Mouse (Mus musculus): ENCODE results near the gene Grin3b. TPM values are rescaled to one million over a fixed set of nuclear protein-coding genes. Genes with fewer than 3 reads are reported as not detected.
A peak's percentile ranks its signal among the peaks of the same experiment; 100 is the strongest.

Gene Grin3b
- under 1 TPM; 0.14 to 0.16 TPM for total RNA-seq (2021)
- long read RNA-seq, experiment 1: 0 reads
- long read RNA-seq, experiment 2: 0 reads

DNA sequence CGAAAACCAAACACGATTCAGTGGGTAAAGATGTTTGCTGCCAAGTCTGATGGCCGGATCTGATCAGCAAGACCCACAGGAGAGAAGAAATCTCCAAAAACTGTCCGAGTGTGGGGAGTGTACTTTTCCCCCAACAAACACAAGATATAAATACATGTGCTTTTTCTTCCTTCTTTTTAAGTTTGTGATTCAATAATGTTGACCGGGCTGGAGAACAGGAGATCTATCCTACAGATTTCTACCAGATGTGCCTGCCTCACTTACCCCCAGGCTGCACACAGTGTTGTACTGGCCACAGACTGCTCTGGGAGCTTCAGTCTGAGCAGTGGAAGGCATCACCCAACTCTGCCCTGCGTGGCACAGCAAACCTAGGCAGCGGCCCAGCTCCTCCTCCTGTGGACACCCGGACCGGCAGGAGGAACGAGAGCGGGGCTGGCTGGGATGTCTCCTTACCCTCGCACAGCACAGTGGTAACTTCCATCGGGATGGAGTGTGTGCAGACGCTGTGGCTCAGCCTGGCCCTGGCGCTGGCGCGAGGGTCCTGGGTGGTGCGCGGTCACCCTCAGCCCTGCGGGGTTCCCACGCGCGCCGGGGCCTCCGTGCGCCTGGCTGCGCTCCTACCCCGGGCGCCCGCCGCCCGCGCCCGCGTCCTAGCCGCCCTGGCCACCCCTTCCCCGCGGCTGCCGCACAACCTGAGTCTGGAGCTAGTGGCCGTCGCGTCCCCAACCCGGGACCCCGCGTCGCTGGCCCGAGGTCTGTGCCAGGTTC lies at the start of gene Grin3b:
TSS of gene Grin3b (plus strand) at position 301 of the 768 bp plus-strand sequence.
- no peak for DNase-seq (ENCODE audit: low spot score in 2 of 2)

DNA sequence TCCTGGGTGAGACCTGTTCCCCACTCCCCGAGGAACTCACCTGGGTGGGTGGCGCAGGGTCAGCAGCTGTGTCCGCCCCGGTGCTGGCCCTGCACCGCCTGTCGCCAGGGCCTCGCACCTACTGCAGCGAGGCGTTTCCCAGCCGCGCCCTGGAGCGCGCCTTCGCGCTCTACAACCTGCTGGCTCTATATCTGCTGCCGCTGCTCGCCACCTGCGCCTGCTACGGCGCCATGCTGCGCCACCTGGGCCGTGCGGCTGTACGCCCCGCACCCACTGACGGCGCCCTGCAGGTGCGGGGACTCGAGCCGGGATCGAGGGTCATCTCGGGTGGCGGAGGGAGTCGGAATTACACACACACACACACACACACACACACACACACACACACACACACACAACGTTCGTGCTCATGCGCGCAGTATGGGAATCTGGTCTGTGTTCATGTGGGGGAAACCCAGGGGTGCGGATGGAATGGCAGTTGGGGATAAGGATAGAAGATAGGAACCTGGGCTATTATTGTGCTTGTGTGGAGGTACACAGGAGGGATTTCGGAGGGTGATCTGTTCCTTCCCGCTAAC lies 49.5 kb upstream of the Grin3b start, which contains the start of gene R3hdm4:
TSS of gene R3hdm4 (minus strand) at position 251 of the 578 bp plus-strand sequence.
- DNase-seq (ENCODE audit: low spot score in 2 of 2): no peak

DNA sequence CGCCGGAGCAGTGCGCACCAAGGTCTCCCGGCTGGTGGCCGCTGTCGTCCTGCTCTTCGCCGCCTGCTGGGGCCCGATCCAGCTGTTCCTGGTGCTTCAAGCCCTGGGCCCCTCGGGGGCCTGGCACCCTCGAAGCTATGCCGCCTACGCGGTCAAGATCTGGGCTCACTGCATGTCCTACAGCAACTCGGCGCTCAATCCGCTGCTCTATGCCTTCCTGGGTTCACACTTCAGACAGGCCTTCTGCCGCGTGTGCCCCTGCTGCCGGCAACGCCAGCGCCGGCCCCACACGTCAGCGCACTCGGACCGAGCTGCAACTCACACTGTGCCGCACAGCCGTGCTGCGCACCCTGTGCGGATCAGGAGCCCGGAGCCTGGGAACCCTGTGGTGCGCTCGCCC lies 48.9 kb upstream of the Grin3b start:
- no peak for DNase-seq (ENCODE audit: low spot score in 2 of 2)

DNA sequence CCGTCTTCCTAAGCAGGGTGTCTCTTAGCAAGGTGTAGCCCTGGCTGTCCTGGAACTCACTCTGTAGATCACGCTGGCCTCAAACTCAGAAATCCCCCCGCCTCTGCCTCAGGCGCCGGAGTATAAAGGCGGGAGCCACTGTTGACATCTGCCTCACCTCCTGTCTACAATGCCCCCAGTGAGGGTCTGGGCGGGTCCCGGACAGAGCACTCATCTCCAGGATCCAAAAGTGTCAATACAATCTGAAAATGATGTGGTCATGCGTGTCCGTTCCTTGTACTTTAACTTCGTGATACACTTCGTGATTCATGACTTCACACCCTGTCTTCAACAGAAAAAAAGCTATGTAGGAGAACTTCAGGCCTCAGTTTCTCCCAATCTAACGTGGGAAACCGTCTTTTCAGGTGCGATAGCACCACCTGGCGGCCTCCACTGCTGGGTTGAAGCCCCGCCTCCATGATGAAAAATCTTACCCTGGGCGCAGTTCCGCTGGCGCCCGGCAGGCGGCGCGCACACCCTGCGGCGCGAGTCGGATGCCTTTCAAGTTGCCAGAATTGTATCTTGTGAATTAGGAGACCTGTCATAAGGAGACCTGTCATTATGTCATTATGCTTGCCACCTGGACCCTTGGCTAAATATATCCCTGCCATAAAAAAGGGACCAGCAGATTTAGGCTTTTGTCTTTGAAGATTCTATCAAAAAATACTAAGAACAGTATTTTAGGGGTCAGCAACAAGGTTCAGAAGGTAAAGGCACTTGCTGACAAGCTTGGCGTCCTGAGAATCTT lies 45.3 kb upstream of the Grin3b start:
- DNase-seq (ENCODE audit: low spot score in 2 of 2): peak; percentile 94 to 97

DNA sequence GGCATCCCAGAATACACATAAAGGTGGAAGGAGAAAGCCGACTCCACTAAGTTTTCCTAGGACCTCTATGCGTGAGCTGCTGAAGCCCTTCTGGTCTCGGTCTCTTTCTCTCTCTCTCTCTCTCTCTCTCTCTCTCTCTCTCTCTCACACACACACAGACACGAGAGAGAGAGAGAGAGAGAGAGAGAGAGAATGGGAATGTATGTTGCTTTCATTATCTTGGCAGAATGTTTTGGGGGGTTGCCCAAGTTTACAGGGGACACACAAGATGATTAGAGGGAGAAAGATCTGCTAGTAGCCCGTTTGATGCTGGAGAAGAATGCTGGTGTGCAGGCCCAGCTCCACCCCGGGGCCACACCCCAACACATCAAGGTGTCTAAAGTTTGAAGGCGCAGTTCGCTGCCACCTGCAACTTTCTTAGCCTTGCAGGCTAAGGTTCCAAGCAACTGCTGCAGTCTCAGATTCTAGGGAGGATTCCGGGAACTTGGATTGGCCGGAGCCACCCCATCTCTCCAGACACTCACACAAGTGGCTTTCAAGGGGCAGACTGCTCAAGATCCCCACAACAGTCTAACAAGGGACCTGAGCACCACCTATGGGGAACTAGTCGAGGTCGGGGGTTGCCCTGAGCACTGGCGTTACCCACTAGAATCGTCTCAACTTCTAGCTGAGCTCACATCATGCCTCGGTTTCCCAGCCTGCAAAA lies 44.6 kb upstream of the Grin3b start:
- no peak for DNase-seq (ENCODE audit: low spot score in 2 of 2)

DNA sequence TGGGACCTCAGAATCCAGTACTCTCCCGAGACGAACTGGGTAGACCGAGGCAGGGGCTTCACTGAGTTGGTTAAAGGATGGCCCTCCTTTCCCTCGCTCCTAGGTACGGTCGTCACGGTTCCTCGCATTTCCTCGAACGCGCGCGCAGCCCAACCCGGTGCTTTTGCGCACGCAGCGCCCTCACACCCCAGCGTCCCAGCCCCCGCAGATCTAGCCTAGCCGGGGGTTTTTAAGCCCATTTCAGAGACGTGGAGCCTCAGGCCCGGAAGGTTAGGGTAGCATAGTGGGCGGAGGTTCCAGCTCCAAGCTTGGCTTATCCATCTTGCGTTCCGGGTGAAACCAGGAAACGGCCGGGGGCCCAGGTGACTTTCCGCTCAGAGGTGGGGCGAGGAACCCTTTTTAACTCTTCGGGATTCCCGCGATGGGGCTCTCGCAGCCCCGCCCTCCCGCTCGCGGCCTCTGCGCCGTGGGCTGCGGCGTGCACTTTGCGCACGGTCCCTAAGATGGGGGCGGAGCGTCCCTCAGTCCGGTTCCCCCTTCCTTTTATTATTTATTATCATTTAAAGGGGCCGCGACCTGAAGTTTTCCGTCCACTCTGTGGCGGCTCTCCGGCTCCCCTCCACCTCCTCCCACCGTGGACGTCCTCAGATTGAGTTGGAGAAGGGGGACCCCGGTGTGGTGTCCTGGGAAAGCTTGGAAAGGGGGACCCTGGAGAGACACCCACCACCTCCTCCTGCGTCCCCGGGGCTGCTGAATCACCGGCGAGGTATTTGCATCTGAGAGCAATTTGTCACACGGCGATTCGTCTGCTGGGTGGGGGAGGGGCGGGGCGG lies 43.8 kb upstream of the Grin3b start, which contains the start of gene Arid3a:
TSS of gene Arid3a (plus strand) at position 553 of the 833 bp plus-strand sequence.
- DNase-seq (ENCODE audit: low spot score in 2 of 2): peak; percentile 84 to 90

DNA sequence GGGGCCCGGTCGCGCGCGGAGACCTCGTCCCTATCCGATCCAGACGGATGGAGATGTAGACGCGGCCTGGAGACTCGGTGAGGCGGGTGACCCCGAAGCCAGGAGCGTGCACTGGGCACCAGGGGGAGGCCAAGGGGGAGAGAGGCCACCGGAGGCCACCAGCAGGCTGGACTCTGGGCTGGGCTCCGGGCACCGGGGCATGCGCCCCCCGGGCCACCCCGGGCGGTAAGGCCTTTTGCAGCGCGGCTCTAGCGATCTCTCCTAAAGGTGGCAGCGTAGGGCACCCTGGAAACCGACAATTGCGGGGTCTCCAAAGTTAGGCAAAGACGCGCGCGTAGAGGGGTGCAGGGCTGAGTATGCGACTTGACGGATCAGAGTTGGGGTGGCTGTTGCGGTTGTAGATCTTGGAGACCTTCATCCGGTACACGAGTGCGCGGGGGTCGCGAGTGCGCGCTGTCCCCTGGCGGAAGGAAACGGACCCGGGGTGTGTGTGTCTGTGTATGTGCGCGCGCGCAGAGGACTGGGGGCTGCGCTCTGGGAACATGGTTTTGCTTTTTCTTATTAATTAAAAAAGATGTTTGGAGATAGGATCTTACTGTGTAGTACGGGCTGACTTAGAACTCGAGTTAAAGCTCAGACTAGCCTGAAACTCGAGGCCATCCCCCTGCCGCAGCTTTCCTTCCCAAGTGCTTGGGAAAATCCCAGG lies 43.0 kb upstream of the Grin3b start:
- peak in 1 of 2 experiments; percentile 45 for DNase-seq (ENCODE audit: low spot score in 2 of 2)

DNA sequence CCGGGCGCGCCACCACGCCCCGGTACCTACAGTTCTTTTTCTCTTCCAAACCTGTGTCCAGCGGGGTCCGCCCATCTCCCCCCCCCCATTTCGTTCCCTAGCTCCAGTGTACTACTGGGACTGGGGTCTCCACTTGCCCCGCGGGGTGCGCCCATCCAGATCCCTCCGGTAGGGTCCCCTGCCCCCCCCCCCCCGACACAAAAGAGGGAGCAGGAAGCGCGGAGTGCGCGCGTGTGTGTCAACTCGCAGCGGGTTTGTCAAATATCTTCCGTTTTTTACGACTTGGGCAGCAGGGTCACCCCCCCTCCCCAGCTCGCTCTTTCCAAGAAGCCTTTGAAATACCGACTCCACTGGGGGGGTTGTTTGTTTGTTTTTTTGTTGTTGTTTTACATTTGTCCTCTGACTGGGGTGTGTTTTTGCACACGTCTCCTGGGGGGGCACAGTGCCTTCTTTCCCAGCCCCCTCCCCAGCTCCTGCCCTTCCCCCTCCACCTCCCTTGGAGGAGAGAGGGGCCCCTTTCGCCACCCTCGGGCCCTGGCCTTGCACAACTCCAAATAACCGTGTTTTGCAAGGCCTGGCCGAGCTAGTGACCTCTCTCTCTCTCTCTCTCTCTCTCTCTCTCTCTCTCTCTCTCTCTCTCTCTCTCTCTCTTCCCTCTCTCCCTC lies 42.4 kb upstream of the Grin3b start:
- no peak for DNase-seq (ENCODE audit: low spot score in 2 of 2)

DNA sequence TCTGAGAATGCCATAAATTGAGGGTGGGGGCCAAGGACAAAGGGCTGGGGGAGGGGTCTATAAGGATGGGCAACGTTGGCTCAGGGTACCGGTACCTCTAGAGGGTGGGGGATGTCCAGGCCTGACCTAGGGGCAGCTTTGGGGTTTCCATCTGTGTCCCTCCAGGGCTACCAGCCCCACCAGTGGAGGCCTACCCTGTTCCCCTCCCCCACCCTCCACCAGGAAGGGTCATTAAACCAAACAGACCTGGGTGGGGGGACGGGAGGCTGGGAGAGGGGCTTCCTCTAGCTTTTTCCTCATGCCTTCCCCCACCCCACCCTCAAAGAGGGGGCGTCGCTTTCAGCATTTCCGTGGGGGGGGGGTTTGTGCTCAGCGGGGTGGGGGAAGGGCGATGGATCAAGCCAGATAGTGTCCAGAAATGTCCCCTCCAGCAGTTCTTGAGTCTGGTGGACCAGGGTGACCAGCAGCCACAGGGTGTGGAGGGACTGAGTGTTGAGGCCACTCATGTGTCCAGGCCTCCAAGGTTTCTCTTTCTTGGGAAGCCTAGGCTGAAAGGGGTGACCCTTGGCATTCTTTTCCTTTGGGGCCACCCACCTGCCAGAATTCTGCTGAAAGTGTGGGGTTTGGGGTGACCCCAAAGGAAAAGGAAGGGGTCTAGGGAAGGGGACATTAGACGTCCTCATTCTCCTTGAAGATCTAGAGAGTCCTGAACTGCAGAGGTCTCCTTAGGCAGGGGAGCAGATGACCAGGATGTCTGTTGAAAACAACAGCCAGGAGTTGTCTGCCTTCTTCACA lies 41.4 kb upstream of the Grin3b start:
- DNase-seq (ENCODE audit: low spot score in 2 of 2): no peak

DNA sequence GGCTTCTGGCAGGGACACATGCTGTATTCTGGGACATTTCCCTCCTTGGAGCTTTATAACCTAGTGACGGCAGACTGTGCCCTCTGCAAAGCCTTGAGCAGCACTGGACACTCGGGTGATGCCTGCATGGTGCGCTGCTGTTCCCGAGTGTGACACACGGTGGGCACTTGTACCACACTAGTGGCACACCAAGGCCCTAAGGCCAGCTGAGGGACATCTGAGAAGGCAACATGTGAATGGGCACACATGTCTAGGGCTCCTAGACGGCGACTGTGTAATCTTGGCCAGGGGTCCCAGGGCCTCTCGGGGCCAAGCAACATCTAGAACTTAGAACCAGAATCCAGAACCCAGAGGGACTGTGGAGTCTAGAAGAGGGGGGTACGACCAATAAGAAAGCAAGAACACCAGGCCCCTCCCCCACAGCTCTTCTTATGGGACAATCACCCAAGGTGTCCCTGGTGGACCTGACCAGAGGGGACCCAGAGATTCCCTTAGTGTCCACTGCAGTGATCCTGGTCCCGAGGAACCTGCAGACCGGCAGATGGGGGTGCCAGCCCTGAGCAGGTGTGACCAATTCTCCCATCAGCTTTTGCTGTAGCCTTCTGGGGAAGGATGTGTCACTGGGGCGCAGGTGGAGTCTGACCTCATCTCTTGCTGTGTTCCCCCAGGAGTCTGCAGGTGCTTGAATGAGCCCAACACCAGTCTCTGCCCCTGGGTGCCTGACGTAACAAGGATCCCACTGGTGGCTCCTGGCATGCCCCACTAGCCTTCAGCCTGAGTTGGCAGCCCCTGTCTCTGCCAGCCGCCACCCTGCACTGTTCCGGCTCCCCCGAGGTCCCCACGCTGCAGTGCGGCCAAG lies 40.3 kb upstream of the Grin3b start:
- DNase-seq (ENCODE audit: low spot score in 2 of 2): no peak

DNA sequence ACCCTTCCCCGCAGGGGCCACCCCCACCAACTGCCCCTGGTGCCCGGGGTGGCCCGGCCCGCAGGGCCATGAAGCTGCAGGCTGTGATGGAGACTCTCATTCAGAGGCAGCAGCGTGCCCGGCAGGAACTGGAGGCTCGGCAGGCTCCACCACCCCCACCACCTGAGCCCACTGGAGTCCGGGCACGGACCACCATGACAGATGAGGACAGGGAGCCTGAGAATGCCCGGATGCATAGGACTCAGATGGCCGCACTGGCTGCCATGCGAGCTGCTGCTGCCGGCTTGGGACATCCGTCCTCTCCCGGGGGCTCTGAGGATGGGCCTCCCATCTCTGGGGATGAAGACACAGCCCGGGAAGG lies 39.7 kb upstream of the Grin3b start:
- no peak for DNase-seq (ENCODE audit: low spot score in 2 of 2)

DNA sequence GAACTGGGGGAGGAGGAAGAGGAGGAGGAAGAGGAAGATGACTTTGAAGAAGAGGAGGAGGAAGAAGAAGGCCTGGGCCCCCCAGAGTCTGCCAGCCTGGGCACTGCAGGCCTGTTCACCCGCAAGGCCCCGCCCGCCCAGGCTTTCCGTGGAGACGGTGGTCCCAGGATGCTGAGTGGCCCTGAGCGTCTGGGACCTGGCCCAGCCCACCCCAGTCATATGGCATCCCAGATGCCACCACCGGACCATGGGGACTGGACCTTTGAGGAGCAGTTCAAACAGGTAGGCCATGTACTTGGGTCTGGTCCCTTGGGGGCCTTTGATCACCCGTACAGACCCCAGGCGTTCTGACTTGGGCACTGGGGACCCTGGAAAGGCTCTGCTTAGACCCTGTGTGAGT lies 38.7 kb upstream of the Grin3b start:
- DNase-seq (ENCODE audit: low spot score in 2 of 2): no peak

DNA sequence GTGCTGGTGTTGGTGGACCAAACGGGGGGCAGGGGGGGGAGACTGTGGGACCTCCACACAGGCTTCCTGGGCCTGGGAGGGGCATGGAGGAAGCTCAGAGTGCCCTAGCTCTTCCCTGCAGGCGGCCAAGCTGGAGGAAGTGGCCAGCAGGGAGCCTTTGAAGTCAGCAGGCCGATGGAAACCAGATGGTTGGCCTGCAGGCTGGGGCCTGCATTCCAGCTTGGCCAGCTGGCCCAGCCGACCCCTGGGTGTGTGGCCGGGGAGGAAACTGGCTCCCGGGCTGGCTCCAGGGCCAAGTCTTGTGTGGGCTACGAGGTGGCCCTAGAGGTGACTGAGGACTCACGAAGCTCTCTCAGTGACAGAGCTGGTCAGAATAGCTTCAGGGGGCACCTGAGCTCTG lies 37.8 kb upstream of the Grin3b start:
- no peak for DNase-seq (ENCODE audit: low spot score in 2 of 2)

DNA sequence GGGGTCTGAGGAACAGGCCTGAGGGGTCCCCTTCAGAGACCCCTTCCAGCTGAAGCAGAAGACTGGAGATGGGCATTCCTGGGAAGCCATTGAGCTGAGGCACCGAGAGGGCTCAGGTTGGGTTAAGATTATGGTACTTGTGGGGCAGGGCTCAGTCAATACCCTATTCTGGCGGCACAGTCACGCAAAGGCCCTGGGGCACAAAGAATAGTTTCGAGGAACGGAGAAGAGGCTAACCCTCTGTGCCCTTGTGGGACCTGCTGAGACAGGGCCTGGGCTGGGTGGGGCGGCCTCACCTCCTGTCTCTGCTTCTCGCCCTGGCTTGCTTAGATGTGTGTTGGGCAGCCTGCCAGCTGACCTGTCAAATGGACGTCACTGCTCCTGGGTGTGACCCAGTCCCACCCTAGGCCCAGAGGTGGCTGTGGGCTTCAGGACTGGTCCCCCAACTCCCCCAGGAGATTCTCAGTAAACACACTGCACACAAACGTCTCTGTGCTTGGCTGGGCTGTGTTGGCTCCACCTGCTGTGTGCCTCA lies 37.3 kb upstream of the Grin3b start:
- no peak for DNase-seq (ENCODE audit: low spot score in 2 of 2)

DNA sequence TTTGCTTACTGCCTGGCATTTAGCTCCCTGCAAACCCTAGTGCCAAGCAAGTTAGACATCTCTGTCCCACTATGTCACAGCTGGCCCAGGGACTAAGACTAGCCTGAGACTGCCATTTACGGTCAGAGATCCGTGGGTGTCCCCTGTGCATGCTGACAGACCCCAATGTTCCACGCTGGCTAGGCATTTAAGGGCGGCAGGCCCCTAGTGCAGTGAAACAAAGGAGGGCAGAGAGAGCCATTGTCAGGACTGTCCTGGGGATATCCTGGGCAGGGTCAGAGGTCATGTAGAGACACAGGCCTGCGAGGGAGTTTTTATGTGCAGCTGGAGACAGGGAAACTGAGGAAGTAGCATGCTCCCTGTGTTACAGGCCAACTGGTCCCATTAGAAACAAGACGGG lies 36.7 kb upstream of the Grin3b start:
- no peak for DNase-seq (ENCODE audit: low spot score in 2 of 2)

DNA sequence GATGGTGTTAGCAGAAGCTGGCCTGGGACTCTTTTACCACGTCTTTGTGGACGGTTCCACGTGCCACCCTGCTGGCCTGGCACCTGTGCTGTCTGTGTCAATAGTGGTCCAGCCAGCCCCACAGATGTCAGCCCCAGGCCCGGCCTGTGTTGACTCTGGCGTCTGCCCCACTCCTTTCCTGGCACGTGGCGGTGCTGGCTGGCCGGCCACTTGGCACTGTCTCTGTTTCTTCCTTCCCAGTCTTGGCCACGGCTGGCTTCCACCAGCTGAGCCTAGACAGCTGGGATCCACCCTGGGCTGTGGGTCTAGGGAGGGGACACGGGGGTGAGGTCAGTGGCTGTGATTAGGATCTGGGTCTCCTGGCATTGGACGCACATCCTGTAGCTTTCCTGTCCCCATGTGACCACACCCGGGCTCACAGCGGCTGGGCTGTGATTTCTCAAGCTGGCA lies 36.2 kb upstream of the Grin3b start:
- peak in 1 of 2 experiments; percentile 58 for DNase-seq (ENCODE audit: low spot score in 2 of 2)
